Mouse (Mus musculus): Measurements from ENCODE around the gene Gm45837. TPM values are rescaled to one million over a fixed set of nuclear protein-coding genes. Genes with fewer than 3 reads are reported as not detected.
"Not testable (repeated sequence)": the region's sequence is repeated elsewhere in the genome, so short reads cannot be mapped to it uniquely, and the experiment has no call there.

Gene Gm45837
- polyA plus RNA-seq, 1 experiment from 2014 or later = 2.1 TPM

DNA sequence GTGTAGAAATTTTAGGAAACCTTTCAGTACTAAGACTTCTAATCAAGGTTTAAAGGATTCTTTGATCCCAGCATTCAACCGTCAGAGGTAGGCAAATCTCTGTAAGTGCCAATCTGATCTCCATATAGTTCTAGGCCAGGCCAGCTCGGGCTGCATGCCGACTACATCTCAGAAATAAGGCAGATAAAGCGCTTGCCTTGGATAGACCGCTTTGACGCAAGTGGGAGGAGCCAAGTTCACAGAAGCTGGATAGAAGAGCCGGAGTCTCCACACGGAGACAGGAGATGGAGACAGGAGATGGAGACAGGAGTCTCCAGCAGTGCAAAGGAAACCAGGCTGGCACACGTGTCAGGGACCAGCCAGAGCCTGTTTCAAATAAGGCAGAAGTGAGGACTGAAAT lies 129.1 kb downstream of the Gm45837 start:
- Histone ChIP-seq H3K9me3 (no peaks in the 10 kb centered on the region), H3K4me3 (no peak overlapping the region), H3K9ac (no peak overlapping the region), H3K27ac (no peak overlapping the region), H3K36me3 (no peaks in the 10 kb centered on the region), H3K27me3 (no peaks in the 10 kb centered on the region), H3K4me1 (no peaks in the 10 kb centered on the region), H3K4me2 (no peak overlapping the region)
- no peak for ATAC-seq (ENCODE audit: insufficient number of reproducible peaks, insufficient read depth, low FRiP score, low TSS enrichment, low read depth)
- 36% methylated on average over 9 of the region's 9 CpGs for WGBS

DNA sequence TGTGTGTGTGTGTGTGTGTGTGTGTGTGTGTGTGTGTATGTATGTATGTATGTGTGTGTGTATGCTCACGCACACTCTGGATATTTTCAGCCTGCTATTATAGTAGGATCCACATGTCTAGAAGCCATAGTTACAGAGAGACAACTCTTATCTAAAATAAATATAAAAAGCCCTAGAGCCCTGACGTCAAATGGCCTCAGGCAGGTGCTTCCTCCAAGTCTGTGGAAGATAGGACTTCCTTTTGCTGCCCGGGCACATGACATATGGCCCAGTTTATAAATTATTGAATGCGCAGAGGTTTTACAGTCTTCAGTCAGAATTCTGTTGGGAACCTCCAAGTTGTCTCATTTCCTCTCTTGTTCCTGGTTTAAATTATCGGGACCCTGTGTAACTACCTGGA lies 130.0 kb downstream of the Gm45837 start:
- WGBS = 66% methylated on average over 5 of the region's 5 CpGs

DNA sequence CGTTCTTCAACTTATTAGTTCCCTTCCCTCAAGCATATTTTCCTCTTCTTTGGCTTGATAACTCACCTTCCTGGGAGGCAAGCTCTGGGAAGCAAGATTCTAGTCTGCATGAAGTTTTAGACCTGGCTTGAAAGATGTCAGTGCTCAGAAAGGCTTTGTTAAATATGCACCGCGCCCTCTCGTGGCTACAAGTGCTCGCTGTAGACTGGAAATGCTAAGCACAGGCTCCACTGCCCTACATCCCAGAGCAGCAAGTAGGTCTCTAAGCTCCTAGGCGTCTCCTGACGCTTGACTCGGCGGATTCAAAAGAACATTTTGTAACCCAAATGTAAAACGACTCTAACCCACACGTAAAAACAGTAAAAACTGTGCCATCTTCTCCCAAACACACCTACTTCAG lies 130.4 kb downstream of the Gm45837 start:
- Histone ChIP-seq H3K27ac (no peak overlapping the region), H3K4me3 (no peak overlapping the region), H3K4me1 (no peaks in the 10 kb centered on the region), H3K9me3 (no peaks in the 10 kb centered on the region), H3K36me3 (no peaks in the 10 kb centered on the region), H3K9ac (no peak overlapping the region), H3K27me3 (no peaks in the 10 kb centered on the region), H3K4me2 (peak overlapping the region; percentile 22; the same call in 1 of the 2 replicates)
- ATAC-seq (ENCODE audit: insufficient number of reproducible peaks, insufficient read depth, low FRiP score, low TSS enrichment, low read depth) = no peak
- WGBS = 3% methylated on average over 11 of the region's 11 CpGs

More for the DNA sequence above, 130.0 kb downstream of the Gm45837 start:
- Histone ChIP-seq H3K9me3 (no peaks in the 10 kb centered on the region), H3K27ac (no peak overlapping the region), H3K4me2 (no peak overlapping the region), H3K36me3 (no peaks in the 10 kb centered on the region), H3K9ac (no peak overlapping the region), H3K4me1 (no peaks in the 10 kb centered on the region), H3K4me3 (no peak overlapping the region), H3K27me3 (no peaks in the 10 kb centered on the region)
- ATAC-seq (ENCODE audit: insufficient number of reproducible peaks, insufficient read depth, low FRiP score, low TSS enrichment, low read depth) = no peak

DNA sequence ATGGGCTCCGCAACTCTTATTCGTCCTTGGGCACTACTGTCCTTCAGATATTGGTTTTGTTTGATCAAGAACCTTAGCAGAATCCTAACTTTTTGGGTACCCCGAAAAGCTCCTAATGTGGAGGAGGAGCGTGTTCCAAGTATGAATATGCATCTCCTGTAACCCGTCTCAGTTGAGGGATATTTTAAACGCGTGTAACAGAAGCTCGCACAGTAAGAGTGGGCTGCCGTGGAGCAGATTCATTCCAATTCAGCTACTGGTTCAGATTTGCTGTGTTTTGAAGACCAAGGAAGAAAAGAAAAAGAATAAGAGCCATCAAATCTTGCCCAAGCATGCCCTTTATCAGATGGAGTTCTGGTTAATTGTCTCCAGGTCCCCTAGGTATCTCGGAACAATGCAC lies 131.0 kb downstream of the Gm45837 start:
- H3K36me3 ChIP-seq = no peaks in the 10 kb centered on the region
- peak overlapping the region; percentile 22; the same call in 1 of the 2 replicates for H3K4me2 ChIP-seq
- no peak overlapping the region for H3K27ac ChIP-seq
- no peaks in the 10 kb centered on the region for H3K9me3 ChIP-seq
- no peak for ATAC-seq (ENCODE audit: insufficient number of reproducible peaks, insufficient read depth, low FRiP score, low TSS enrichment, low read depth)
- no peak overlapping the region for H3K9ac ChIP-seq
- 73% methylated on average over 10 of the region's 10 CpGs for WGBS
- no peaks in the 10 kb centered on the region for H3K27me3 ChIP-seq
- H3K4me3 ChIP-seq = no peak overlapping the region
- H3K4me1 ChIP-seq = no peaks in the 10 kb centered on the region

DNA sequence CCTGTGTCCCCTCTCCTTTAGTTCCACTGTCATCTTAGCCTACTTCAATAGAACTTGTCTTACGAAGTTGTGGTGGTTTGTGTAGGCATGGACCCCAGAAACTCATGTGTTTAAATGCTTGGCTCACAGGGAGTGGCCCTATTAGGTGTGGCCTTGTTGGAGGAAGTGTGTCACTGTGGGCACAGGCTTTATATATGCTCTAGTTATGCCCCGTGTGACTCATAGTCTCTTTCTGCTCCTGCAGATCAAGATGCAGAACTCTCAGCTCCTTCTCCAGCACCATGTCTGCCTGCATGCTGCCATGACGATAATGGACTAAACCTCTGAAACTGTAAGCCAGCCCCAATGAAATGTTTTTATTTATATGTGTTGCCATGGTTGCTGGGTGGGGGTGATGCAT lies 137.0 kb downstream of the Gm45837 start:
- H3K9me3 ChIP-seq = no peaks in the 10 kb centered on the region
- H3K27me3 ChIP-seq = no peaks in the 10 kb centered on the region
- no peak overlapping the region for H3K4me2 ChIP-seq
- H3K4me1 ChIP-seq = no peaks in the 10 kb centered on the region
- no peak for ATAC-seq (ENCODE audit: insufficient number of reproducible peaks, insufficient read depth, low FRiP score, low TSS enrichment, low read depth)
- WGBS = 76% methylated on average over 3 of the region's 3 CpGs
- H3K9ac ChIP-seq = no peak overlapping the region
- H3K36me3 ChIP-seq = no peaks in the 10 kb centered on the region
- no peak overlapping the region for H3K4me3 ChIP-seq
- no peak overlapping the region for H3K27ac ChIP-seq

DNA sequence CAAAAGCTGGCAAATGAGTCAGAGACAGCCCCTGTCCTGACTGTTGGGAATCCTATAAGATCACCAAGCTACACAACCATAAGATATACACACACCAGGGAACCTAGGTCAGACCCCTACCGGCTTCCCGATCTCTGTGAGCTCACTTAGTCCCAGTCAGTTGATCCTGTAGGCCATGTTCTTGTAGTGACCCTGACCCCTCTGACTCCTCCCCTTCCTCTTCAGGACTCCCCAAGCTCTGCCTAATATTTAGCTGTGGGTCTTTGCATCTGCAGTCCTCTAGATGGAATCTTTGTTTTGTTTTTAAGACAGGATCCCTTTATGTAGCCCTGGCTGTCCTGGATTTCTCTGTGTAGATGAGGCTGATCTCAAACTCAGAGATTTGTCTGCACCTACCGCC lies 138.6 kb downstream of the Gm45837 start:
- Histone ChIP-seq H3K4me3 (no peak overlapping the region), H3K9me3 (no peaks in the 10 kb centered on the region), H3K27ac (no peak overlapping the region), H3K36me3 (no peaks in the 10 kb centered on the region), H3K27me3 (no peaks in the 10 kb centered on the region), H3K4me1 (no peaks in the 10 kb centered on the region), H3K9ac (no peak overlapping the region), H3K4me2 (no peak overlapping the region)
- ATAC-seq (ENCODE audit: insufficient number of reproducible peaks, insufficient read depth, low FRiP score, low TSS enrichment, low read depth) = no peak
- WGBS = 85% methylated on average over 3 of the region's 3 CpGs

DNA sequence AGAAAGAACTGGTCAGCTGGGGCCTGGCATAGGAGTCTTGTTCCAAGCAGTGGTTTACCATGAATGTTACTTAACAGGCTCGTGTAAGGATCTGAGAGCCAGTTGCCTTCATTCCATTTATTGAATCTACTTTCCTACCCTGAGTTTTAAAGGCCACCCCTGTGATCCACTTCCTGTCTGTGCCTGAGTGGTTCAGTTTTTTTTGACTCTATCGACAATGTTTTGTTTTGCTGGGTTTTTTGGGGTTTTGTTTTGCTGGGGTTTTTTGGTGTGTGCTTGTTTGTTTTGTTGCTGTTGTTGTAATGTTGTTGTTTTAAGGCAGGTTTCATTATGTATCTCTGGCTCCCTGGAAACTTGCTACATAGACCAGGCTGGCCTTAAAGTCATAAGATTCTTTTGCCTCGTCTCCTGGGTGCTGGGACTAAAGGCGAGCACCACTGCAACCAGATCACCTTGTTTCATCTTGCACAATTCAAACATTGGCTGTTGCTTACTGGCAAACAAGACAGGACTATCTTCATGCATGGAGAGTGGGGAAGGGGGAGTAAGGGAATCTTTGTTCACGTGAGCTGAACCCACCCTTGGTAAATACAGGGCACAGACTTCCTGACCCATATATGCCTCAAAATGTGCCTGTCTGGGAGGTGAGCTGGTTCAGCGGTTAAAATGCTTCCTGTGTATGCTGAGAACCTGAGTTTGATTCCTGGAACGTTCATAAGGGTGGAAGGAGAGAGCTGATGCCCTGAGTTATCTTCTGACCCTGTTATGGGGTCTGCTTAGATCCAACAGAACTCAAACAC lies 140.2 kb downstream of the Gm45837 start:
- H3K4me1 ChIP-seq = no peaks in the 10 kb centered on the region
- no peaks in the 10 kb centered on the region for H3K27me3 ChIP-seq
- ATAC-seq (ENCODE audit: insufficient number of reproducible peaks, insufficient read depth, low FRiP score, low TSS enrichment, low read depth) = no peak
- no peak overlapping the region for H3K9ac ChIP-seq
- H3K4me3 ChIP-seq = no peak overlapping the region
- no peaks in the 10 kb centered on the region for H3K36me3 ChIP-seq
- no peak overlapping the region for H3K27ac ChIP-seq
- H3K4me2 ChIP-seq = no peak overlapping the region
- WGBS = 61% methylated on average over 7 of the region's 7 CpGs
- no peaks in the 10 kb centered on the region for H3K9me3 ChIP-seq

DNA sequence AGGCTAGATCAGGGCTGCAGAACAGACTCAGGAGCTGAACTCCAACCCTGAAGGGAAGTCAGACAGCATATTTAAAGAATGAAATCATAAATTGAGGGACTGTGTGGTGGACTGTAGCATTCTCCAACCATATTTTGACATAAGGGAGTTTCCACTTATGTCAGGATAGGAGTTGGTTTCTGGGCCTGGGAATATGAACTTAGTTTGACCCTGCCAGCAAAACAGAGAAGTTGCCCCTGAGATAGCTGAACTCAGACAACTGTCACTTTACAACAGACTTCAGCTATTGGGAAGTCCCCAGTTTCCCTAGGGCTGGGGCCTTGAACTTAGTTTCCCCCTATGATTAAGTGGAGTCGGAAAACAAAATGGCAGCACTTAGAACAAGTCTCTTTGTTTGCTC lies 140.8 kb downstream of the Gm45837 start:
- WGBS = 98% methylated on average over 1 of the region's 1 CpGs
- no peak overlapping the region for H3K27ac ChIP-seq
- no peaks in the 10 kb centered on the region for H3K27me3 ChIP-seq
- no peaks in the 10 kb centered on the region for H3K4me1 ChIP-seq
- no peaks in the 10 kb centered on the region for H3K36me3 ChIP-seq
- no peak overlapping the region for H3K9ac ChIP-seq
- no peak for ATAC-seq (ENCODE audit: insufficient number of reproducible peaks, insufficient read depth, low FRiP score, low TSS enrichment, low read depth)
- H3K4me2 ChIP-seq = no peak overlapping the region
- H3K4me3 ChIP-seq = no peak overlapping the region
- H3K9me3 ChIP-seq = no peaks in the 10 kb centered on the region

DNA sequence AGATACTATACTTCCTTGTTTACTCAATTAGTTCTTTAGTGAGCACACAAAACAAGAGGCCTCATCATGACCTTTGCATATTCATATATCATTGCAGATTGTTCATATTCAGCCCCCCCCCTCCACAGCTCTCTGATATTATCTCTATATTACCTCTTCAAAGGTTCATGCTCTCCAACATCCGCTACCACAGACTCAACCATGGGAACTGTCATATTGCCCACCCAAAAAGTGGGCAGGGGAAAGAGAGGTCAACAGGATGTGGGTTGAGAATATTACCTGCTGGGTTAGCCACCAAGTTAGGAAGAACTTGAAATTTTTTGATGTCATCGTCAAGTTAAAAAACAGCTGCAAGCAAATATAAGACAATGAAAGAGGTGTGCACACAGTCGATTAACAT lies 144.8 kb downstream of the Gm45837 start:
- H3K4me3 ChIP-seq; H3K9me3 ChIP-seq; ATAC-seq (ENCODE audit: insufficient number of reproducible peaks, insufficient read depth, low FRiP score, low TSS enrichment, low read depth); H3K36me3 ChIP-seq; H3K4me2 ChIP-seq; H3K9ac ChIP-seq; H3K4me1 ChIP-seq; H3K27ac ChIP-seq; H3K27me3 ChIP-seq: not testable (repeated sequence)
- 84% methylated on average over 3 of the region's 3 CpGs for WGBS

DNA sequence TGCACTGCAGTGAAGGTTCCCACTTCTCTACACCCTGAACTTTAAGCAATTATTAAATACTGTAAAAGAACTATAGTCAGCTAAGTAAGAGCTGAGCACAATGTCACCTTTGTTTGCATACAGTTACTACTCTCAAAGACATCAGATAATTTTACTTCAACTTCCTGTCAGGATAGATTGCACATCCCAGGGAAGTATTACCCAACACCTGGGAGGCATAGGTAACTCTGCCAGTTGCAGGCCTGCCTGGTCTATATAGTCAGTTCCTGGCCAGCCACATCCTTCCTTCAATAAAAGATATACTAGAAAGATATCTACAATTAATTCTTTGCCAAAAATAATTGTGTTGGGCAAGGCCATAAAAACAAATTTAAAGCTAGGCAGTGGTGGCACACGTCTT lies 146.7 kb downstream of the Gm45837 start:
- no peaks in the 10 kb centered on the region for H3K4me1 ChIP-seq
- no peak overlapping the region for H3K4me3 ChIP-seq
- H3K27me3 ChIP-seq = no peaks in the 10 kb centered on the region
- no peaks in the 10 kb centered on the region for H3K36me3 ChIP-seq
- no peak for ATAC-seq (ENCODE audit: insufficient number of reproducible peaks, insufficient read depth, low FRiP score, low TSS enrichment, low read depth)
- H3K27ac ChIP-seq = no peak overlapping the region
- WGBS = 74% methylated on average over 1 of the region's 1 CpGs
- H3K9me3 ChIP-seq = no peaks in the 10 kb centered on the region
- H3K4me2 ChIP-seq = no peak overlapping the region
- H3K9ac ChIP-seq = no peak overlapping the region

DNA sequence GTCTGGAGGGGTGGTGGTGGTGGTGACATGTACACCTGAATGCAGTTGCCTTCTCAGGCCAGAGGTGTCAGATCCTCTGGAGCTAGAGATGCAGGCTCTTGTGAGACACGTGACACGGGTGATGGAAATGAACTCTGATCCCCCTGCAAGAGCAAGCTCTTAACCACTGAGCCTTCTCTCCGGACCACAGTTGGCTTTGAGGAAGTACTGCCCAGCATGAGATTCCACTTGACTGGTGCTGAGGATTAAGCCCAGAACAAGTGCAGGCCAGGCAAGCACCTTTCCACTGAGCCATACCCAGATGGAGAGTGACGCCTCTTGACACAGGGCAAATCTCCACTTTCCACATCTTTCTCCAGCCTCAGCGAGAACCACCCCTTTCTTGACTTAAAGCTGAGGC lies 148.7 kb downstream of the Gm45837 start:
- H3K4me2 ChIP-seq; H3K36me3 ChIP-seq; H3K27me3 ChIP-seq; H3K27ac ChIP-seq; H3K9me3 ChIP-seq; H3K4me1 ChIP-seq; ATAC-seq (ENCODE audit: insufficient number of reproducible peaks, insufficient read depth, low FRiP score, low TSS enrichment, low read depth); H3K4me3 ChIP-seq; H3K9ac ChIP-seq: not testable (repeated sequence)
- 72% methylated on average over 5 of the region's 5 CpGs for WGBS
